Mouse (Mus musculus) common myeloid progenitor, adult 5-6 weeks (primary cell): ENCODE results near the gene Bco1. TPM values are rescaled to one million over a fixed set of nuclear protein-coding genes. Genes with fewer than 3 reads are reported as not detected.

Experiments
- ATAC-seq: replicated peaks from 2 replicates; pipeline ENCODE4 v1.8.0; 2016; ENCODE audit warnings: low read depth, mild to moderate bottlenecking, moderate TSS enrichment, inconsistent platforms; ENCODE audit not compliant: poor library complexity, severe bottlenecking
- total RNA-seq: library from RNA; stranded (forward); fragments of 200-1000, 187-1606 nt; gene quantifications from 2 replicates; pipeline ENCODE4 v1.2.3, GENCODE M21; 2017

The Bco1 gene
- total RNA-seq, 1 experiment from 2014 or later = 1.3 TPM

GRCm38 (mm10) chr8:117087036-117087435 lies 8.6 kb upstream of the Bco1 start:
- no peak for ATAC-seq

DNA sequence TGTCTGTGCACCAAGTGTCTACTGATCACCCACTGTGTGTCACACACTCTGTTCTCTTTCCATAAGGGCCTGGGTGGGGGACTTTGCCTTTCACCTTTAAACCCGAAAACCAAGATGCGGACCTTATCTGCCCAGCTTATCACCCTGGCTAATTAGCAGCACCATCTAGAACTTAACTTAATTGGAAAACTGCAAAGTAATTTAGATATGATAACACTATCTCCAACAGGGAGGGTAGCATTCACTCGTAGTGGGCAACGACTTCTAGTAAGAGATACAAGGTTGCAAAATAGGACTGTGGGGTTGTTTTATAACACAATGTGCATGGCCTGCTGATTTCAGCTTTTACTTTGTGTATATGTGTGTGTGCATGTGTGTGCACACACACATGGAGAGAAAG lies 5.9 kb upstream of the Bco1 start:
- no peak for ATAC-seq

GRCm38 (mm10) chr8:117094053-117094452 lies 1.6 kb upstream of the Bco1 start:
- ATAC-seq = no peak

DNA sequence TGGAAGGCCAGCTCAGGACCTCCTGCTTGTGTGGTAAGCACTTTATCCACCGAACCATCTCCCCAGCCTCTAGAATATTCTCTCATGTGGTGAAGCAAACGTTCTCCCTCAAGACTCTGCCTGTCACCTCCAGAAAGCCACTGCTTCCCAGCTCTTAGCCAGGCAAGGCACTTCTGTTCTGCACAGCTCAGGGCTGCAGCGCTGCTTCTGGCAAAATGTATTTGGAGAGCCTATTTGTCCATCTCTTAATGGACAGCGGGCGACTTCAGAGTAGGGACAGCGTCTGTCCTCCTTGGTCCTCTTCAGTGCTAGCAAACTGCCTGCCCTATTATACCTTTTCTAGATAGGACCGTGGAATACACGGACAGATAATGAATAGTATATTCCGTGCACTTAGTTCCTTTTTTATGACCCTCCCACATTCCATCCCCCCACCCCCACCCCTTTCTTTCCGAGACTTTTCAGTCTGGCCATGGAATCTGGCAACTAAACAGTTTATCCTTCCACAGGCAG lies 1.5 kb downstream of the Bco1 start:
- no peak for ATAC-seq

DNA sequence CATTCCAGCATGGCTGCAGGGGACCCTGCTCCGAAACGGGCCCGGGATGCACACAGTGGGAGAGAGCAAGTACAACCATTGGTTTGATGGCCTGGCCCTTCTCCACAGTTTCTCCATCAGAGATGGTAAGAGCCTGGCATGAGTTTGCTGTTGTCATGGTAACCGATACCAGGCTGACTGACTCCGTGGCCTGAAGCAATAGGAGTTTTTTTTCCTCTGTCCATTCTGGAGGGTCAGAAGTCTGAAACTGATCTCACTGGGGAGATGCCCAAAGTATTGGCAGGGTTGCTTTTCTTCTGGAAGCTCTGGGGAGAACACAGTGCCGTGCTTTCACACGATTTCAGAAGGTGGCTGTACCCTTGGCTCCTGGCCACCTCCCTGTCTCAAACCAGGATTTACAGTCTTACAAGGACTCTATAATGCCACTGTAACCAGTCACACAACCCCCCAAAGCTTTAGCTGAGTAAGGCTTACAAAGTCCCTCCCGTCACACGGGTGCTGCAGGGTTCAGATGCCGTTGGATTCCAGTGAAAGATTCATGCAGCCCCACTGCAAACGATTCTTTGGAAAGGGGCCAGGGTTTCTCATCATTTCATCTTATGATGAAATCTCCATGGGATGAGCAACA lies 2.0 kb downstream of the Bco1 start:
- ATAC-seq = 0 out of 2 replicates have a peak, but pooled peaks have one; percentile 36

GRCm38 (mm10) chr8:117107533-117107932 lies 11.9 kb downstream of the Bco1 start:
- ATAC-seq = peak; percentile 81

DNA sequence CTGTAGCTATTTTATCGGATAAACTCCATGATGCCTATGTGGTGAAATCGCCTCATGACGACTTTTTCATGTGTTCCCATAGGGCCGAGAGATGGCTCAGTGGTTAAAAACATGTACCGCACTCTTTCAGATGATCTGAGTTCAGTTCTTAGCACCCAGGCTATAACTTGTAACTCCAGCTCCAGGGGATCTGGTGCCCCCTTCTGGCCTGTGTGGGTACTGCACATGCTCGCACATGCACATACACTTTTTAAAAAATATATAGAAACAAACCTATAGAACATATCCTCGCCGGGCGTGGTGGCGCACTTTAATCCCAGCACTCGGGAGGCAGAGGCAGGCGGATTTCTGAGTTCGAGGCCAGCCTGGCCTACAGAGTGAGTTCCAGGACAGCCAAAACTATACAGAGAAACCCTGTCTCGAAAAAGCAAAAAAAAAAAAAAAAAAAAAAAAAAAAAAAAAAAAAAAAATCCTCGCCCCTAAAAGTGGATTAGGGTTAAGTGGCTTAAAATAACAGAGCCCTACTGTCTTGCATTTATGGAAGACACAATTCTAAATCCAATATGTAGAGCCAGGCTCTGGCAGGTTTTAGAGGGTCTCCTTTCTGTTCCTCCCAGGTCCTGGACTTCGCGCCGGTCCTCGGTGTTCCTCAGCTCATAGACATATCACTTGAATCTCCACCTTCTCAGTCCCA lies 13.5 kb downstream of the Bco1 start:
- ATAC-seq = no peak

DNA sequence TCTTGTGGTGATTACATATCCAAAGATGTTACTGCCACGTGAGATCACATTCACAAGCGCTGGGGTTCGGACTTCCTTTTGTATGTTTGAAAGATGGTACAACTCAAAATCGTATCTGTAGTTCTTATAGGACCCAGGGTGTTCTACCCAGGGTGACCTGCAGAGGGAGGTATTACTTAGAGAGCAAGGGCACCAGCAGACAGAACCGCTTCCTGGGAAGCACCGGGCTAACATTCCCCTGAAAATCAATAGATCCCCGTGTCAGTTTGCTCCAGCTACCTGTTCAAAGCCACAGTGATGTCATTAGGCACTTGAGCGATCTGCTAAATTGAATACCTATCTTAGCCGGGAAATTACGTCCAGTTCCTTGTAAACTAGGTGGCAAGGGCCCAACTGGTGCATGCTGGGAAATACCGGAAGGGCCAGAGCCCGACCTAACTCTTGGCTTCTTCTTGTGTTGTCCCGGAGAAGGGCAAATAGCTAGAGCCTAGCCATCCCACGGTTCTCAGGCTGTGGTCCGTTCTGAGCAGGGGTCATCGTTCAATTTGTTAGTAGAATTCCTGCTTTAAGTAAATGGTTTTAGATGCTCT lies 14.2 kb downstream of the Bco1 start:
- peak; percentile 58 for ATAC-seq

DNA sequence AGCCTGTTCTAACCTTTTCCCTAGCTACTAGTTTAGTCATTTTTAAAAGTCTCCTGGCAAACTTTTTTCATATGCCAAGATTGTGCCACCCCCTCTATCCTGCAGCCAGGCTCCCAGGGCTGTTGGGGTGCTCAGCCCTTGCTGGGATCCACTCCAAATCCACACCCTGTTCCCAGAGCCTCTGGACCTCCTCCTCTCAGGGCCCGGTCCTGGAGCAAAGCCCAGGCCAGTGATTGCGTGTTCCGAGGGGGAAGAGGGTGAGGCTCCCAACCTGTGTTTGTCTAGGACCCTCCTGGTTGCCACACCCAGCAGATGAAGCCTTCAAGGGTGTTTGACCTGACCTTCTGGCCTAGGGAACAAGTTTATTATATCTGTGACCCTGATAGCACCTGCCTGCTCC lies 16.0 kb downstream of the Bco1 start:
- no peak for ATAC-seq

- no peak for ATAC-seq
Observed at GRCm38 (mm10) chr8:117112261-117112660, 16.6 kb downstream of the Bco1 start.

GRCm38 (mm10) chr8:117115094-117115493 lies 19.4 kb downstream of the Bco1 start:
- no peak for ATAC-seq

DNA sequence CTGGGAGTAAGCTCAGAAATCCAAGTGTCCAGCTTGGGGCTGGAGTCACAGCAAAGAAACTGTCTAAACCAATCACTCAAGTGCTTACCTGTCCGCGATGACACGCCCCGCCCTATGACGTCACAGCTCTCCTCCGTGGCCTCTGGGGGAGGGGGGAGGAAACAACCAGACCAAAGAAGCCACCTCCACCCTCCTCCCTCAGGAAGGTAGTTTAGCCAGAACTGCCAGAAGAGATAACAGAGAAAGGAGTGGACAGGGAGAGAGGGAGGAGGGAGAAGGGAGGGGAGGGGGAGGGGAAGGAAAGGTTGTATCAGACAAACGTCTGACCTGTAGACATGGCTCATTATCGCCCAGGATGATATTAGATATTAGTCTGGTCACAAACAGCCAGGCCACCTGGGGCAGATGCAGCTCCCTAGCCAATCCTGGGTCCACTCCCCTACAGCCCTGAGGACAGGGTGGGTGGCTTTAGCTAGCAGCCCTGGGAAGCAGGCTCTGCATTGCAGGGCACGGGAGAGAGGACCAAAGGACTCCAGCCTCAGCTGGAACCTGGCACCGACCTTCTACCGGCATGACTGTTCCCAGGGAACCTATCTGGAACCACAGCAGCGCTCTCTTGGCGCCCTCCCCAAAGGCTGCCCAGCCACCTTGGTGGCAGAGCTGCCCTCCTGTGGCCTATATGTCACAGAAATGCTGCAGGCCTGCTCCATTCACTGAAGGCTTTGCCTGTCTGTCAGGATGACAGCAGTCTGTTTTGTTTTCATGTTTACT lies 20.2 kb downstream of the Bco1 start:
- peak; percentile 69 for ATAC-seq

DNA sequence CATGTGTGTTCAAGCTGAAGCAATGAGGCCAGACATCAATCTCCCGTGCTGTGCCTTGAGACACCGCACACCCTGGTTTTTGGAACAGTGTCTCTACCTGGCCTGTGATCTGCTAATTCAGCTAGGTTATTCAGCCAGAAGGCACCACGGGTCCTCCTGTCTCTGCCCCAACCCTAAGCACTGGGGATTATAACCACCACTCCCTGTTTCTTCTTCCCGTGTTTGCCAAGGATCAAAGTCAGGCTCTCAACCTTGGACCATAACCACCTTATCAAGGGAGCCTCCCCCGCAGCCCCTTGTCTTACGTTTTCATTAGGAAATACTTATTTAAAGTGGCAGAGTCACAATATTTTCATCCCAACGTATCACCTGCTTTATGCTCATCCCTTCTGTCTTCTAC lies 20.9 kb downstream of the Bco1 start:
- no peak; the same call in 1 of the 2 replicates for ATAC-seq

DNA sequence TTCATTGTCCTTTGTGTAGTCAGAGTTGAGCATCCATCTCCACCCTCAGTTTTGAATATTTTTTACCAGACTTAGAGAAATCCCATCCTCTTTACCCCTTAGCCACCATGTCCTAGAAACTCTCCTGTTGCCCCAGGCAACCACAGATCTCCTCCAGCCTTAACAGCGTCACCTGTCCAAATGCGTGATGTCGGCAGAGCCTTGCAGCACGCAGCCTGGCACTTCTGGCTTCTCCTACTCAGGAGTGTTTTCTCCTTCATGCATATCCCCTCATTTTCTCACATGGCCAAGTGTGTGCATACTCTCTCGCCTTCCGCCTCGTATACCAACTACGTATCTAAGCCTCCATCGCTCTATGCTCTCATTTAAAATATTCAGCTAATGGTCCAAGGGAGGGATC lies 22.8 kb downstream of the Bco1 start:
- no peak for ATAC-seq

GRCm38 (mm10) chr8:117121277-117121676 lies 25.6 kb downstream of the Bco1 start:
- peak; percentile 74 for ATAC-seq

DNA sequence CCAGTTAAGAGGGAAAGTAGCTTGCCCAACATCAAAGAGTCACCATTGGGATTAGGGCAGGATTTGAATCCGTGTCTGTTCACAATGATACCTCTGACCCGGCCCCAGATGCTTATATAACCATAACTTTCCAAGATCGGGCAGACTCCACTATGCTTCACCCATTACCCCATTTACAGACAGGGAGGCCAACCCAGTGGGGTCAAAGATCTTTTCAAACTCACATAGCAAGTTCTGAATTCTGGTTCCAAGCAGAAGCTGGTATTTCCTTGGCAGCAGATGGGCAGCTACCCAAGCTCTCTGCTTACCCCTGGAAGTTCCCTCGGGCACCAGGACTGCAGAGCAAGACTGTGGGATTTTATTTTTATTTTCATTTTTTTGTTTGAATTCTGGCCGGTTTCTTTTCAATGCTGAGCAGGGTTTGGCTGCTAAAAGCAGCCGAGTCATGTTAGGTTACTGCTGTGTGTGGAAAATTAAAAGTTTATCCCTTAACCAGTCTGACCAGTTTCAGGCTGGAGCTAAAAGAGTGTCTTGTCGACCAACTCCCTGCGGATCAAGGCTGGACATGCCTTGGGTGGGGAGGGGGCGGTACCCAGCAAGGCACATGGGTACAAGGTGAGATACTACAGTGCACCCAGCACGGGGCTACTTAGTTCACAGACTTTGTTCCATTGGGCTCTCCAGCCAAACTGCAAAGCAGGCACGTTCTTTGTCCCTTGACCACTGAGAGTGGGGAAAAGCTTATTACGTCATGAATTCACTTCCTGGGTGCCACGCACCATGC lies 28.4 kb downstream of the Bco1 start:
- ATAC-seq = no peak

DNA sequence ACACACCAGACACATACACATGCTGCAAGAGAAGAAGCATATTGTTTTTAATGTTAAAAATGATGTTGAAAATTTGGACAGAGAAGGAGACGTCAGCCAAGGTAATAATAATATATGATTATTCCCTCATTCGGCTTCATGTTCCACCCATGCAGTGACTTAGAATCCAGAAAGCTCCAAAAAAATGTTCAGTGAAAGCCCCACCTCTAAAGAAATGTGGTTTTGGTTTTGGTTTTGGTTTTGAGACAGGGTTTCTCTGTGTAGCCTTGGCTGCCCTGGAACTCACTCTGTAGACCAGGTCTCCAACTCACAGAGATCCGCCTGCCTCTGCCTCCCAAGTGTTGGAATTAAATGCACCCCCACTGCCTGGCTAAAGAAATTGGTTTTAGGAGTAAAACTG lies 30.2 kb downstream of the Bco1 start:
- ATAC-seq = no peak

DNA sequence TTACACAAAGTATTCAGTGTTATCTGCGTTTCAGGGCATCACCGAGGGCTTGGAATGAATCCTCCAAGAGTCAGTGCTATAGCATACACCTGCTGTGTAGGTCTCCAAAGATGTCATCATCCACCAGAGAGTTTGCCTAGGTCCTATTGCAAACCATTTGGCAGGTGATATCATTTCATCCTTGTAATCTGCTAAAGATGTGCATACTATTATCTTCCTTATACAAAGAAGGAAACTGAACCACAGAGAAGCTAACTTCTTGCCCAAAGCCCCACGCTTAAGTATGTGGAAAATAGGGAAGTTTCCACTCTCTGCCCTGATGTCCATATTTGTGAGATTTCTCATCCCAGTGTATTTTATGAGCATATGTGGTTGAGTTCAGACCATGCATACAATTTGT lies 30.8 kb downstream of the Bco1 start:
- ATAC-seq = 0 out of 2 replicates have a peak, but pooled peaks have one; percentile 19

DNA sequence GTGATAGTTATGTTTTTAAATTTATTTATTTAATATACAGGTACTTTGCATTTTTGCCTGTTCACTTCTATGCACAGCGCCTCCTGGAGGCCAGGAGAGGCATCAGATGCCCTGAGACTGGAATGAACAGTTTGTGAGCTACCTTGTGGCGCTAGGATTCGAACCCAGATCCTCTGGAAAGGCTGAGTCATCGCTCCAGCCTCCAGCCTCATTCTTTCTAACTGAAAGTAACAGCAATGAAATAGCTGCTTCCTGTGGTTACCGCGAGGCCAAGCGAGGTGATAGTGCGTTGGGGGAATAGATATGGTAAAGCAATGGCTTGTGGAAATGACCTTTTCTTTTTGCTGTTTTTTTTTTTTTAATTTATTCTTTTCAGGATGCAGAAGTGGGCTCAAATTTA lies 31.4 kb downstream of the Bco1 start:
- ATAC-seq = peak; percentile 57

DNA sequence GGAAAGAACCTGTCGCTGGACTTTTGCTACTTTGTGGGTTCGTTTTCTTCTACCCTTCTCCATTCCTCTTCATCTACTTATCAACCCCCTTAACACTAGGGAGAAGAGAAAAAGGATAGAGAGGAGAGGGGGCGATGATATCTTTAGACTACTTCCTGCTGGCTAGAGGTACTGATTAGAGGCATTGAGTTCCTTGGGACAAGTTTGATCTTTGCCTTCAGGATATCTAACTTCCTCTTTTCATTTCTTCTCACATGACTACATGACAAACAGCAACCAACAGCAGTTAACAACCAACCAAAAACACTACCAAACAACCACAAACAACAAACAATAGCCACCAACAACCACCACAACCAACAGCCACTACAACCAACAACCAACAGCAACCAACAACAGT lies 38.0 kb downstream of the Bco1 start:
- ATAC-seq = peak; percentile 45
